Mouse (Mus musculus) lung, postnatal 0 days (tissue): ENCODE data around the gene Serinc5. TPM values are rescaled to one million over a fixed set of nuclear protein-coding genes. Genes with fewer than 3 reads are reported as not detected.

Experiments
- ATAC-seq: fragments of 200-750 bp; cut with Nextera tagmentation; 2 replicates; pipeline ENCODE4 v1.8.0; 2017; ENCODE audit warnings: moderate library complexity
- DNase-seq: peaks from one replicate; pipeline ENCODE4 v3.0.0-alpha.2; 2016; ENCODE audit warnings: low spot score
- H3K27ac ChIP-seq: fragments of 300-500 bp; sonication (generic); 2 replicates; pipeline ENCODE4 v1.5.1; 2014; ENCODE audit warnings: antibody characterized with exemption, mild to moderate bottlenecking, low read length, mixed read lengths
- H3K27me3 ChIP-seq: fragments of 300-500 bp; sonication (generic); replicated peaks from 2 replicates; pipeline ENCODE4 v1.6.1; 2014; ENCODE audit warnings: low read length, mixed read lengths; ENCODE audit not compliant: insufficient read depth
- H3K36me3 ChIP-seq: fragments of 300-500 bp; sonication (generic); 2 replicates; pipeline ENCODE4 v1.6.1; 2014; ENCODE audit warnings: low read length, mixed read lengths; ENCODE audit not compliant: insufficient read depth
- H3K4me1 ChIP-seq: fragments of 300-500 bp; sonication (generic); 2 replicates; pipeline ENCODE4 v1.6.1; 2014; ENCODE audit warnings: antibody characterized with exemption, low read depth, low read length, mixed read lengths; ENCODE audit not compliant: insufficient read depth
- H3K4me2 ChIP-seq: fragments of 300-500 bp; sonication (generic); replicated peaks from 2 replicates; pipeline ENCODE4 v1.6.1; 2014; ENCODE audit warnings: low read depth, mild to moderate bottlenecking, low read length, moderate library complexity, mixed read lengths
- H3K4me3 ChIP-seq: fragments of 300-500 bp; sonication (generic); 2 replicates; pipeline ENCODE4 v1.5.1; 2014; ENCODE audit warnings: low read depth, low read length
- H3K9ac ChIP-seq: fragments of 300-500 bp; sonication (generic); replicated peaks from 2 replicates; pipeline ENCODE4 v1.6.1; 2014; ENCODE audit warnings: low read depth, mild to moderate bottlenecking
- H3K9me3 ChIP-seq: fragments of 300-500 bp; sonication (generic); 2 replicates; pipeline ENCODE4 v1.6.1; 2016; ENCODE audit warnings: low read length, mixed read lengths
- CTCF ChIP-seq: IDR thresholded peaks from 2 replicates; pipeline ENCODE4 v1.5.1; 2016; ENCODE audit warnings: antibody characterized with exemption, mild to moderate bottlenecking
- EP300 ChIP-seq: IDR thresholded peaks from 2 replicates; pipeline ENCODE4 v1.6.1; 2016; ENCODE audit warnings: antibody characterized with exemption, mild to moderate bottlenecking, control low read depth
- WGBS: fragments of 180-500 bp; shearing (Covaris S2); extraction: QIAGEN DNeasy Blood & Tissue Kit; methylation state at CpG from one replicate; pipeline ENCODE4 v1.1.7; 2014; 5-methylcytosine and 5-hydroxymethylcytosine counted together
- polyA plus RNA-seq: library from polyadenylated mRNA; unstranded; fragments of >200 nt; fragmentation: Nextera tagmentation; extraction: Ambion mirVana; gene quantifications from 2 replicates; pipeline ENCODE4 v1.2.1, GENCODE M21; 2015

Gene Serinc5
- polyA plus RNA-seq, 1 experiment from 2014 or later, result 21.4 TPM

DNA sequence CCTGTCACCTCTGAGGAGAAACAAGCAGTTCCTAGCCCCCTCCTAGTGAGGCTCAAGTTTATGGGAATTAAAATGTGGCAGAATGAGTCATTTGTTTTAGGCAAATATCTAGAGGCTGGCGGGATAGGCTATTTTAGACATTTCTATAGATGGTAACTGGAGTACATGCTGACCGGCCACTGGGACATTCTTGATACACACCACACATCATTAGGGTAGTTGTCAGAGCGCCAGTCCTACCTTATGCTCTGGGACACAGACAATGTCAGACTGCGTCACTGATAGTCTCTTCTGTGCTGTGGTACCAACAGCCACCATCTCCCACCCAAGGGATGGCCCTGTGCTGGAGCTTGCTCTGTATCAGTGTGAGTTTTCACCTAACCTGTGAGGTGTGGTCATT is 148.2 kb downstream of the Serinc5 start:
- Histone ChIP-seq H3K4me2 (no peak overlapping the region), H3K4me3 (no peak overlapping the region), H3K9ac (no peak overlapping the region), H3K36me3 (no peaks in the 10 kb centered on the region), H3K27me3 (no peaks in the 10 kb centered on the region), H3K9me3 (no peaks in the 10 kb centered on the region), H3K27ac (no peak overlapping the region), H3K4me1 (no peaks in the 10 kb centered on the region)
- WGBS, result 79% methylated on average over 4 of the region's 4 CpGs
- no peak for ATAC-seq
- no peak for TF ChIP-seq CTCF
- no peak for TF ChIP-seq EP300
- DNase-seq, result no peak

- ATAC-seq (no peak), DNase-seq (no peak)
- TF ChIP-seq CTCF (no peak), EP300 (no peak)
- H3K27me3 ChIP-seq, result no peaks in the 10 kb centered on the region
- H3K9me3 ChIP-seq, result no peaks in the 10 kb centered on the region
- H3K9ac ChIP-seq, result no peak overlapping the region
- WGBS, result 87% methylated on average over 6 of the region's 6 CpGs
- H3K4me2 ChIP-seq, result no peak overlapping the region
- no peak overlapping the region for H3K27ac ChIP-seq
- H3K36me3 ChIP-seq, result no peaks in the 10 kb centered on the region
- no peaks in the 10 kb centered on the region for H3K4me1 ChIP-seq
- H3K4me3 ChIP-seq, result no peak overlapping the region
Observed at GRCm38 (mm10) chr13:92760519-92760918, 149.6 kb downstream of the Serinc5 start.

Other genes with a start within 250 kb of the Serinc5 start
- 0.18 and 0.24 TPM in 2 replicates for gene Ankrd34b, start 185.2 kb upstream of the Serinc5 start, polyA plus RNA-seq
- 0.30 and 0.39 TPM in 2 replicates for gene Fam151b, start 127.1 kb upstream of the Serinc5 start, polyA plus RNA-seq
- 6.8 and 8.4 TPM in 2 replicates for gene Zfyve16, start 80.2 kb upstream of the Serinc5 start, polyA plus RNA-seq
- gene Spz1, start 34.9 kb upstream of the Serinc5 start, polyA plus RNA-seq, result not detected in 2 replicates
- gene Thbs4, start 183.7 kb downstream of the Serinc5 start, polyA plus RNA-seq, result 0.76 and 0.81 TPM in 2 replicates
- 1.4 and 1.5 TPM in 2 replicates for gene Mtx3, start 233.7 kb downstream of the Serinc5 start, polyA plus RNA-seq